9 mouse cellular contexts compared by ENCODE assay signal in the genomic region with DNA sequence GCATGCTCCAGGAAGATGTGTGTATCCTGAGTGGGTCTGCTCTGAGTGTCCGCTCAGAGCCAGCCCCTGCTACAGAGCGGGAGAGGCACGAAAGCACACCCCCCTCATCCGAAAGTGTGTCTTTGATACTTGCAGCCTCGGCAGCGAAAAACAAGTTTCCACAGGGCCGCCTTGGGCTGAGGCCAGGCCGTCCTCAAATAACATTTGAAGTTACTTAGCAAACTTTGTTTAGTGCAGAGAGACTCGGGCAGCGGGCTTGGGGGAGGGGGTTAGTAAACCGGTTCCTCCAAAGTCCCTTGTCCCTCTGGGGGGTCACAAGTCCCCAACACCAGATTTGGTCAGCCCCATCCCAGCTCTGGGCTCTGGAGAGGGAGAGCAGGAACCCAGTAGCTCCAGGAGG. TPM values are rescaled to one million over a fixed set of nuclear protein-coding genes. Genes with fewer than 3 reads are reported as not detected.
A peak's percentile ranks its signal among the peaks of the same experiment; 100 is the strongest.
DNase-seq lines count a peak whose midpoint lies in the region; ATAC-seq and TF ChIP-seq lines count a peak whose summit lies in the region.
"Had no signal": no experiment of that assay in that cellular context is flagged by ENCODE, and none has a peak within 500 bp of the region (broad histone marks: within the 10 kb centered on the region; RNA-seq: fewer than 3 reads in every experiment).

No protein-coding gene starts in this region.

- no peak overlapping the region for H3K4me2 ChIP-seq in hindbrain, embryonic 15.5 days
- no peak overlapping the region for H3K4me2 ChIP-seq in hindbrain, embryonic 12.5 days (replicated peaks)
- H3K4me2 ChIP-seq: midbrain, embryonic 12.5 days had no signal

- ATAC-seq in hindbrain, embryonic 15.5 days (ENCODE audit: low FRiP score, low read depth) = no peak
- no peak for ATAC-seq in hindbrain, embryonic 12.5 days (ENCODE audit: low FRiP score)
- no peak for ATAC-seq in erythroid progenitor cell, adult 5-6 weeks (replicated peaks; ENCODE audit: low FRiP score, poor library complexity, severe bottlenecking)

- H3K4me3 ChIP-seq in hindbrain, embryonic 15.5 days = no peak overlapping the region
- no peak overlapping the region for H3K4me3 ChIP-seq in hindbrain, embryonic 12.5 days
- H3K4me3 ChIP-seq: midbrain, embryonic 12.5 days had no signal

- H3K9me3 ChIP-seq in hindbrain, embryonic 15.5 days = no peaks in the 10 kb centered on the region
- no peaks in the 10 kb centered on the region for H3K9me3 ChIP-seq in hindbrain, embryonic 12.5 days (replicated peaks)
- H3K9me3 ChIP-seq: midbrain, embryonic 12.5 days had no signal

- DNase-seq in brain, embryonic 14.5 days (ENCODE audit: low read depth) = peak; percentile 80
- peak; percentile 83 for DNase-seq in gastrocnemius, adult 18-20 months (ENCODE audit: low spot score)
- DNase-seq in kidney, postnatal 4 days = peak; percentile 79 to 85
- peak; percentile 76 for DNase-seq in testis, postnatal 14 days (ENCODE audit: low spot score)
- DNase-seq in thymus, postnatal 0 days (ENCODE audit: low spot score) = no peak

- peaks cover 74% of the 10 kb centered on the region for H3K27me3 ChIP-seq in hindbrain, embryonic 15.5 days
- H3K27me3 ChIP-seq in hindbrain, embryonic 12.5 days = peaks cover 100% of the 10 kb centered on the region

- H3K4me1 ChIP-seq in hindbrain, embryonic 15.5 days (replicated peaks) = peaks cover 86% of the 10 kb centered on the region
- peaks cover 29% of the 10 kb centered on the region for H3K4me1 ChIP-seq in hindbrain, embryonic 12.5 days

- H3K9ac ChIP-seq in hindbrain, embryonic 15.5 days = no peak overlapping the region
- no peak overlapping the region for H3K9ac ChIP-seq in hindbrain, embryonic 12.5 days
- H3K9ac ChIP-seq: midbrain, embryonic 12.5 days had no signal

- no peaks in the 10 kb centered on the region for H3K36me3 ChIP-seq in hindbrain, embryonic 15.5 days
- no peaks in the 10 kb centered on the region for H3K36me3 ChIP-seq in hindbrain, embryonic 12.5 days
- H3K36me3 ChIP-seq: midbrain, embryonic 12.5 days had no signal

- H3K27ac ChIP-seq in hindbrain, embryonic 15.5 days (replicated peaks) = peak overlapping the region; percentile 65
- H3K27ac ChIP-seq in hindbrain, embryonic 12.5 days = no peak overlapping the region
- H3K27ac ChIP-seq: midbrain, embryonic 12.5 days had no signal

- WGBS in hindbrain, embryonic 15.5 days = 14% methylated on average over 11 of the region's 11 CpGs
- WGBS in hindbrain, embryonic 12.5 days = 9% methylated on average over 11 of the region's 11 CpGs

- TF ChIP-seq CTCF in brain, embryonic 14.5 days (IDR thresholded peaks at IDR 0.05; ENCODE audit: borderline replicate concordance, extremely low read depth, insufficient read depth, insufficient read length) = no peak

- TF ChIP-seq POLR2A in brain, embryonic 14.5 days (IDR thresholded peaks at IDR 0.05; ENCODE audit: borderline replicate concordance, extremely low read depth, insufficient read depth, insufficient read length, poor library complexity, severe bottlenecking) = no peak

RNA-seq across cellular contexts. Expression of gene Nfix, which starts 11.2 kb away (rescaled TPM):
- polyA plus RNA-seq in hindbrain, embryonic 15.5 days (2015; fragmentation: Nextera tagmentation; extraction: Ambion mirVana) = 71.2 and 87.6 TPM in 2 replicates
- 11.6 and 14.2 TPM in 2 replicates for polyA plus RNA-seq in hindbrain, embryonic 12.5 days (2016; fragmentation: Nextera tagmentation; extraction: Ambion mirVana)
- polyA plus RNA-seq in brain, embryonic 14.5 days (2012; rRNA removed) = 34.0 and 46.8 TPM in 2 replicates
- 100 to 1,000 TPM; 481 to 528 TPM for total RNA-seq in gastrocnemius, adult 18-20 months (2021)
- total RNA-seq in erythroid progenitor cell, adult 5-6 weeks (2015; ENCODE audit: low replicate concordance) = 53.7 and 76.0 TPM in 2 replicates
- 33.6 and 36.8 TPM in 2 replicates for total RNA-seq in erythroid progenitor cell, adult 5-6 weeks (2017; ENCODE audit: low replicate concordance)
- polyA plus RNA-seq in thymus, postnatal 0 days (2015; fragmentation: Nextera tagmentation; extraction: Ambion mirVana) = 7.2 and 11.7 TPM in 2 replicates

RNA-seq across cellular contexts. Expression of gene Dand5, which starts 33.7 kb away (rescaled TPM):
- 14.0 and 15.1 TPM in 2 replicates for polyA plus RNA-seq in hindbrain, embryonic 15.5 days (2015; fragmentation: Nextera tagmentation; extraction: Ambion mirVana)
- 6.6 and 7.1 TPM in 2 replicates for polyA plus RNA-seq in hindbrain, embryonic 12.5 days (2016; fragmentation: Nextera tagmentation; extraction: Ambion mirVana)
- 8.0 and 8.9 TPM in 2 replicates for polyA plus RNA-seq in brain, embryonic 14.5 days (2012; rRNA removed)
- 10 to 100 TPM; 12.8 to 12.9 TPM for total RNA-seq in gastrocnemius, adult 18-20 months (2021)
- total RNA-seq in erythroid progenitor cell, adult 5-6 weeks (2015; ENCODE audit: low replicate concordance) = 2.5 and 3.8 TPM in 2 replicates
- total RNA-seq in erythroid progenitor cell, adult 5-6 weeks (2017; ENCODE audit: low replicate concordance) = 5.4 and 6.7 TPM in 2 replicates
- 4.0 and 4.4 TPM in 2 replicates for polyA plus RNA-seq in thymus, postnatal 0 days (2015; fragmentation: Nextera tagmentation; extraction: Ambion mirVana)

RNA-seq across cellular contexts. Expression of gene Gadd45gip1, which starts 42.4 kb away (rescaled TPM):
- 39.7 and 40.6 TPM in 2 replicates for polyA plus RNA-seq in hindbrain, embryonic 15.5 days (2015; fragmentation: Nextera tagmentation; extraction: Ambion mirVana)
- 35.7 and 38.6 TPM in 2 replicates for polyA plus RNA-seq in hindbrain, embryonic 12.5 days (2016; fragmentation: Nextera tagmentation; extraction: Ambion mirVana)
- 30.1 and 39.2 TPM in 2 replicates for polyA plus RNA-seq in brain, embryonic 14.5 days (2012; rRNA removed)
- total RNA-seq in gastrocnemius, adult 18-20 months (2021) = 10 to 100 TPM; 22.9 to 24.2 TPM
- total RNA-seq in erythroid progenitor cell, adult 5-6 weeks (2015; ENCODE audit: low replicate concordance) = 6.7 and 7.6 TPM in 2 replicates
- 11.3 and 16.4 TPM in 2 replicates for total RNA-seq in erythroid progenitor cell, adult 5-6 weeks (2017; ENCODE audit: low replicate concordance)
- 56.4 and 57.4 TPM in 2 replicates for polyA plus RNA-seq in thymus, postnatal 0 days (2015; fragmentation: Nextera tagmentation; extraction: Ambion mirVana)

RNA-seq across cellular contexts. Expression of gene Rad23a, which starts 51.6 kb away (rescaled TPM):
- 79.1 and 85.9 TPM in 2 replicates for polyA plus RNA-seq in hindbrain, embryonic 15.5 days (2015; fragmentation: Nextera tagmentation; extraction: Ambion mirVana)
- polyA plus RNA-seq in hindbrain, embryonic 12.5 days (2016; fragmentation: Nextera tagmentation; extraction: Ambion mirVana) = 88.8 and 101 TPM in 2 replicates
- polyA plus RNA-seq in brain, embryonic 14.5 days (2012; rRNA removed) = 63.7 and 66.0 TPM in 2 replicates
- 100 to 1,000 TPM; 171 to 176 TPM for total RNA-seq in gastrocnemius, adult 18-20 months (2021)
- 273 and 355 TPM in 2 replicates for total RNA-seq in erythroid progenitor cell, adult 5-6 weeks (2015; ENCODE audit: low replicate concordance)
- 296 and 306 TPM in 2 replicates for total RNA-seq in erythroid progenitor cell, adult 5-6 weeks (2017; ENCODE audit: low replicate concordance)
- polyA plus RNA-seq in thymus, postnatal 0 days (2015; fragmentation: Nextera tagmentation; extraction: Ambion mirVana) = 120 and 141 TPM in 2 replicates

RNA-seq across cellular contexts. Expression of gene Calr, which starts 57.8 kb away (rescaled TPM):
- 700 and 710 TPM in 2 replicates for polyA plus RNA-seq in hindbrain, embryonic 15.5 days (2015; fragmentation: Nextera tagmentation; extraction: Ambion mirVana)
- 792 and 820 TPM in 2 replicates for polyA plus RNA-seq in hindbrain, embryonic 12.5 days (2016; fragmentation: Nextera tagmentation; extraction: Ambion mirVana)
- 374 and 466 TPM in 2 replicates for polyA plus RNA-seq in brain, embryonic 14.5 days (2012; rRNA removed)
- 100 to 1,000 TPM; 145 to 160 TPM for total RNA-seq in gastrocnemius, adult 18-20 months (2021)
- 261 and 337 TPM in 2 replicates for total RNA-seq in erythroid progenitor cell, adult 5-6 weeks (2015; ENCODE audit: low replicate concordance)
- 660 and 677 TPM in 2 replicates for total RNA-seq in erythroid progenitor cell, adult 5-6 weeks (2017; ENCODE audit: low replicate concordance)
- 383 and 479 TPM in 2 replicates for polyA plus RNA-seq in thymus, postnatal 0 days (2015; fragmentation: Nextera tagmentation; extraction: Ambion mirVana)
